Mouse (Mus musculus): ENCODE results near the gene AC124108.1.

Gene AC124108.1

GRCm38 (mm10) chr1:132202771-132203170 lies 11.5 kb downstream of the AC124108.1 start:
- no peak for DNase-seq

- no peak for DNase-seq
These were observed 14.7 kb downstream of the AC124108.1 start for GRCm38 (mm10) chr1:132205958-132206357.

GRCm38 (mm10) chr1:132206828-132207227 lies 15.6 kb downstream of the AC124108.1 start:
- DNase-seq, result no peak

GRCm38 (mm10) chr1:132208154-132208553 lies 16.9 kb downstream of the AC124108.1 start:
- no peak for DNase-seq

- no peak for DNase-seq
These were observed 18.1 kb downstream of the AC124108.1 start for GRCm38 (mm10) chr1:132209400-132209799.

- peak; percentile 71 for DNase-seq
These were observed 19.7 kb downstream of the AC124108.1 start for GRCm38 (mm10) chr1:132210922-132211321.

GRCm38 (mm10) chr1:132211672-132212071 lies 20.4 kb downstream of the AC124108.1 start:
- DNase-seq, result no peak

- peak; percentile 72 for DNase-seq
These were observed 21.0 kb downstream of the AC124108.1 start for GRCm38 (mm10) chr1:132212218-132212617.

GRCm38 (mm10) chr1:132213076-132213475 lies 21.8 kb downstream of the AC124108.1 start:
- DNase-seq, result peak; percentile 50

GRCm38 (mm10) chr1:132216276-132216675 lies 25.0 kb downstream of the AC124108.1 start:
- DNase-seq, result no peak

- DNase-seq, result no peak
These were observed 30.4 kb downstream of the AC124108.1 start for GRCm38 (mm10) chr1:132221627-132222026.

- DNase-seq, result no peak
These were observed 30.9 kb downstream of the AC124108.1 start for GRCm38 (mm10) chr1:132222166-132222565.

GRCm38 (mm10) chr1:132226297-132227080 lies 35.2 kb downstream of the AC124108.1 start:
- DNase-seq, result no peak

GRCm38 (mm10) chr1:132229667-132230066 lies 38.4 kb downstream of the AC124108.1 start, which contains the start of gene Gm10188:
TSS of gene Gm10188 (minus strand) at chr1:132229767.
- no peak for DNase-seq

GRCm38 (mm10) chr1:132231470-132232274 lies 40.4 kb downstream of the AC124108.1 start:
- DNase-seq, result no peak

- peak; percentile 64 for DNase-seq
These were observed 42.3 kb downstream of the AC124108.1 start for GRCm38 (mm10) chr1:132233566-132233965.

GRCm38 (mm10) chr1:132234757-132235273 lies 43.6 kb downstream of the AC124108.1 start:
- no peak for DNase-seq

GRCm38 (mm10) chr1:132237585-132238159 lies 46.4 kb downstream of the AC124108.1 start:
- DNase-seq, result peak; percentile 70

- DNase-seq, result no peak
These were observed 53.8 kb downstream of the AC124108.1 start for GRCm38 (mm10) chr1:132245010-132245409.

GRCm38 (mm10) chr1:132246137-132246536 lies 54.9 kb downstream of the AC124108.1 start:
- DNase-seq, result no peak

GRCm38 (mm10) chr1:132246641-132247040 lies 55.4 kb downstream of the AC124108.1 start:
- no peak for DNase-seq

GRCm38 (mm10) chr1:132254467-132254866 lies 63.2 kb downstream of the AC124108.1 start:
- no peak for DNase-seq
